Mouse (Mus musculus): ENCODE data around the gene Gtsf2.

DNA sequence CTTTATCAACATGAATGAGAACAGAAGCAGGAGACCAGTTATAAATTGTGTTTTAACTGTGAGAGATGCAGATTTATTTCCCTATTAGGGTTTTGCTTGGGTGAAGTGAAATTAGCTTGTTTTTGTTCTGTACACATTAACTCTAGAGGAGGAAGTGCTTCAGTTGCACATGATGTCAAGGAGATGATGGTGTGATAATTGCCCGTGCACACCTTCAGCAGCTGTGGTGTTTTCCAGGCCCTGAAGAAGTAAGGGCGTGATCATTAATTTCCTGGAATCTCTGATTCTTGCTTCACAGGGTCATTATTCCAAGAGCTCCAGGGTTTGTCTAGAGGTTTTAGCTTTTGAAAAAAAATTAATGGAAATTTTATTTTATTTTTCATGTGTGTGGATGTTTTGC, 31.9 kb upstream of the Gtsf2 start:
- no peak for TF ChIP-seq CTCF (IDR thresholded peaks at IDR 0.05; ENCODE audit: control insufficient read depth, insufficient read depth, low read length)
- TF ChIP-seq POLR2A (IDR thresholded peaks at IDR 0.05; ENCODE audit: borderline replicate concordance, control insufficient read depth, low read depth, low read length) = no peak
